Mouse (Mus musculus): Measurements from ENCODE around the gene Vasp. TPM values are rescaled to one million over a fixed set of nuclear protein-coding genes. Genes with fewer than 3 reads are reported as not detected.

Gene Vasp
- polyA plus RNA-seq, 1 experiment from 2014 or later: 32.7 TPM

DNA sequence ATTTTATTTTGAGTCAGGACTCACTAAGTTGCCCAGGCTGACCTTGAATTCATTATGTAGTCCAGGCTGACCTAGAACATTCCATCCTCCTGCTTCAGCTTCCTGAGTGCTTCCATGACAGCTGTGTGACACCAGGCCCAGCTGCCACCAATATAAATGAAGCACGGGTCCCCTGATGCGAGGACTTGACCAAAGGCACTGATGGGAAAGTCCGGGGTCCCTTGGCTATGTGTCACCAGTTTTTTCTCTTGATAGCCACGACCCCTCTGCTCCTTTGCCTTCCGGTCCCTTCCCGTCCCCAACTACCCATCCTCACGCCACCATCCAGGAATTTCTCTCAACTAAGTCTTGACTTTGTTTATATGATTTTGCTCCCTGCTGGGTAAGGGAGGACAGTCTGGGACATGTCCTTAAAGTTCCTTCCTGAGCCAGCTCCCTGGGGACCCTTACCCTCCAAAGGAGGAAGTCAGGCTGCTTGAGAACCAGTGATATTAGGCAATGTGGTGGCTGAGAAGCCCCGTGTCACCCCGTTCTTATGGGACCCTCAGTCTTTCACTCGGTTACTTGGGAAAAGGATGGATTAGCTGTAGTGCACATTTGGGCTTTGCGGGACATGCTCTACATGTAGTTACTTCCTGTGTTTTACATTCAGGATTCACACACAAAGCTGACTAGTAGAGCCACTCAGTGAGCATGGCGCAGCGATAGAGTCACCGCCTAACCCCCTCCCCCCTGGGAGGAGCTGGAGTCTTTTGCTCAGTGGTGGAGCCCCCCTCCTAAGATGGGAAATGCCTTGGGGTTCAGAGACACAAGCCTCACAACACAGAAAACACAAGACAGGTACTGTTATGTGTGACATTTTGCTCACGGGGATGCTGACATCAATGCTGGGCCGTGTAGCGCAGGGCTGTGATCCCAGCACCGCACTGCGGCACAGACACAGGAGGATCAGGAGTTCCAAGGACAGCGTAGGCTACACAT, 44.5 kb downstream of the Vasp start:
- ATAC-seq: peak; percentile 16
- 23% methylated on average over 20 of the region's 20 CpGs for WGBS

DNA sequence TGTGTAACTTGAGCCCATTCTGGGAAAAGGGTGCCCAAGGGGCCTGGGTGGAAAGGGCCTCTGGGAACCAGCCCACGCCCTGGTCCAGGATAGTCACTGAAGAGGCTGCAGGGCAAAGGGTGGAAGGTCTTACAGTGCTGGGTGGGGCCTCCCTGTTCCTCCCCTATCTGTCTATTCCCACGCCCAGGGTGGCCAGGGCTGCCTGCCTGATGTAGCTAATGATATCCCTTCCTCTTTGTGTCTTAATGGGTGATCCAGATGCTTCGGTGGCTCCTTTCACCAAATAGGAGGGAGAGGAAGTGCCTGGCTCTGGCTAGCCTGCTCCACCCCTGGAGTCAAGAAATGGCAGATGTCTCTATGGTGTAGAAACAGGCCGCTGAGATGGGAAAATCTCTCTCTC, 46.7 kb downstream of the Vasp start:
- WGBS: 87% methylated on average over 4 of the region's 4 CpGs
- H3K4me2 ChIP-seq: no peak overlapping the region
- ATAC-seq: no peak
- H3K27ac ChIP-seq: no peak overlapping the region
- no peaks in the 10 kb centered on the region for H3K9me3 ChIP-seq (replicated peaks)
- no peaks in the 10 kb centered on the region for H3K27me3 ChIP-seq
- no peak overlapping the region for H3K9ac ChIP-seq
- peaks cover 20% of the 10 kb centered on the region for H3K4me1 ChIP-seq
- H3K4me3 ChIP-seq: no peak overlapping the region
- H3K36me3 ChIP-seq (ENCODE audit: poor library complexity, severe bottlenecking): peaks cover 13% of the 10 kb centered on the region

More for the DNA sequence above, 44.5 kb downstream of the Vasp start:
- Histone ChIP-seq H3K4me1 (peaks cover 27% of the 10 kb centered on the region), H3K36me3 (ENCODE audit: poor library complexity, severe bottlenecking) (peaks cover 20% of the 10 kb centered on the region), H3K4me3 (peak overlapping the region; percentile 64), H3K4me2 (peak overlapping the region; percentile 83), H3K27ac (peak overlapping the region; percentile 100), H3K27me3 (no peaks in the 10 kb centered on the region), H3K9me3 (replicated peaks) (no peaks in the 10 kb centered on the region), H3K9ac (peak overlapping the region; percentile 77)

DNA sequence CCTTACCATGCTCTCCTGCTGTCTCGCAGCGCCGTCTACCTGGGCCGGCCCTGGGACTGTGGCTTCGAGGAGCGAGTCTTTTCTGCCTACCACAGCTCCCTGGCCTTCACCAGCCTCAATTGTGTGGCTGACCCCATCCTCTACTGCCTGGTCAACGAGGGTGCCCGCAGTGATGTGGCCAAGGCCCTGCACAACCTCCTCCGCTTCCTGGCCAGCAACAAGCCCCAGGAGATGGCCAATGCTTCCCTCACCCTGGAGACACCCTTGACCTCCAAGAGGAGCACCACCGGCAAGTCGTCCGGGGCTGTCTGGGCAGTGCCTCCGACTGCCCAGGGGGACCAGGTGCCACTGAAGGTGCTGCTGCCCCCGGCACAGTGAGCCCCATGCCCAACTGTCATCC, 48.7 kb downstream of the Vasp start:
- ATAC-seq: no peak
- Histone ChIP-seq H3K4me1 (peaks cover 11% of the 10 kb centered on the region), H3K9ac (no peak overlapping the region), H3K4me3 (no peak overlapping the region), H3K9me3 (replicated peaks) (no peaks in the 10 kb centered on the region), H3K27ac (no peak overlapping the region), H3K4me2 (no peak overlapping the region), H3K27me3 (no peaks in the 10 kb centered on the region), H3K36me3 (ENCODE audit: poor library complexity, severe bottlenecking) (peaks cover 13% of the 10 kb centered on the region)
- WGBS: 93% methylated on average over 14 of the region's 14 CpGs

DNA sequence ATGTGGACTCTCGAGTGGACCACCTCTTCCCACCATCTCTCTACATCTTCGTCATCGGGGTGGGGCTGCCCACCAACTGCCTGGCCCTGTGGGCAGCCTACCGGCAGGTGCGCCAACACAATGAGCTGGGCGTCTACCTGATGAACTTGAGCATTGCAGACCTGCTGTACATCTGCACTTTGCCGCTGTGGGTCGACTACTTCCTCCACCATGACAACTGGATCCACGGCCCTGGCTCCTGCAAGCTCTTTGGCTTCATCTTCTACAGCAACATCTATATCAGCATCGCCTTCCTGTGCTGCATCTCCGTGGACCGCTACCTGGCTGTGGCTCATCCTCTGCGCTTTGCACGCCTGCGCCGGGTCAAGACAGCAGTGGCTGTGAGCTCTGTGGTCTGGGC, 49.4 kb downstream of the Vasp start:
- H3K4me3 ChIP-seq: no peak overlapping the region
- H3K27me3 ChIP-seq: no peaks in the 10 kb centered on the region
- WGBS: 95% methylated on average over 16 of the region's 16 CpGs
- no peak overlapping the region for H3K4me2 ChIP-seq
- no peak for ATAC-seq
- peaks cover 7% of the 10 kb centered on the region for H3K4me1 ChIP-seq
- no peaks in the 10 kb centered on the region for H3K9me3 ChIP-seq (replicated peaks)
- peaks cover 13% of the 10 kb centered on the region for H3K36me3 ChIP-seq (ENCODE audit: poor library complexity, severe bottlenecking)
- H3K27ac ChIP-seq: no peak overlapping the region
- no peak overlapping the region for H3K9ac ChIP-seq

DNA sequence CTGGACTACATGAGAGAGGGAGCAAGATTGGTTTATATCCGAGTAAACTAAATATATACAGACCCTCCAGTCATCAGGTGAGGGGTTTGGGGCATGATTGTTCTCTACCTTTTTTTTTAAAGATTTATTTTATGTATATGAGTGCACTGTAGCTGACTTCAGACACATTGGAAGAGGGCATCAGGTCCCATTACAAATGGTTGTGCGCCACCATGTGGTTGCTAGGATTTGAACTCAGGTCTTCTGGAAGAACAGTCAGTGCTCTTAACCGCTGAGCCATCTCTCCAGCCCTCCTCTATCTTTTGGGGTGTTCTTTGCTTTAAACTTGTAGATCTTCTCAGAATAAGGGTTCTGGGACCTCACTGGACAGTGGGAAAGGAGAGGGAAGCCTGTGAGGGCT, 51.6 kb downstream of the Vasp start:
- H3K27me3 ChIP-seq: no peaks in the 10 kb centered on the region
- H3K4me2 ChIP-seq: no peak overlapping the region
- ATAC-seq: no peak
- no peak overlapping the region for H3K4me3 ChIP-seq
- H3K9ac ChIP-seq: no peak overlapping the region
- H3K36me3 ChIP-seq (ENCODE audit: poor library complexity, severe bottlenecking): peaks cover 4% of the 10 kb centered on the region
- H3K4me1 ChIP-seq: no peaks in the 10 kb centered on the region
- no peaks in the 10 kb centered on the region for H3K9me3 ChIP-seq (replicated peaks)
- 67% methylated on average over 3 of the region's 3 CpGs for WGBS
- no peak overlapping the region for H3K27ac ChIP-seq

DNA sequence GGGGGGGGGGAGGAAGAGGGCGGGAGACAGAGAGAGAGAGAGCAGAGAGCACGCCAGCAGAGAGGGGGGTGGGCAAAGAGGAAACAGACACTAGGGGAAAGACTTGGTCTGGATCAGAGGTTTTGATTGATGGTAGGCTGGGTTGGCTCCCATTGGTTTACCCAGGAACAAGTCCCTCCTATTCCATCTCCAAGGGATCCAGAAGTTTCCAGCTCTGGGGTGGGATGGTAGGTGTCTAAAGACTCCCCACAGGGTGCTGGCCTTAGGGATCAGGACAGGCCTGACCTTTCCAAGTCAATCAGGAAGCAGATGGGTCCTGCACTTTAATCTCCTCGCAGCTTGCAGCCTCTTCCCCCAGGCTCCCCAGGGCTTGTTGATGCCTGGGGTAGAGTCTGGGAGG, 53.7 kb downstream of the Vasp start:
- H3K4me1 ChIP-seq: no peaks in the 10 kb centered on the region
- H3K36me3 ChIP-seq (ENCODE audit: poor library complexity, severe bottlenecking): peaks cover 4% of the 10 kb centered on the region
- no peak overlapping the region for H3K9ac ChIP-seq
- peaks cover 8% of the 10 kb centered on the region; the same call in 1 of the 2 replicates for H3K27me3 ChIP-seq
- ATAC-seq: no peak
- 7% methylated on average over 1 of the region's 3 CpGs for WGBS
- H3K9me3 ChIP-seq (replicated peaks): no peaks in the 10 kb centered on the region
- H3K4me3 ChIP-seq: no peak overlapping the region
- H3K27ac ChIP-seq: no peak overlapping the region
- H3K4me2 ChIP-seq: no peak overlapping the region

GRCm38 (mm10) chr7:19217492-19217891, 54.1 kb downstream of the Vasp start:
- H3K4me3 ChIP-seq: no peak overlapping the region
- H3K4me1 ChIP-seq: 0 out of 2 replicates have a peak, but pooled peaks cover 1% of the 10 kb centered on the region
- H3K27ac ChIP-seq: no peak overlapping the region
- ATAC-seq: no peak
- H3K9ac ChIP-seq: no peak overlapping the region
- peaks cover 11% of the 10 kb centered on the region; the same call in 1 of the 2 replicates for H3K27me3 ChIP-seq
- no peak overlapping the region for H3K4me2 ChIP-seq
- H3K9me3 ChIP-seq (replicated peaks): no peaks in the 10 kb centered on the region
- H3K36me3 ChIP-seq (ENCODE audit: poor library complexity, severe bottlenecking): peaks cover 4% of the 10 kb centered on the region
- WGBS: 73% methylated on average over 5 of the region's 5 CpGs

DNA sequence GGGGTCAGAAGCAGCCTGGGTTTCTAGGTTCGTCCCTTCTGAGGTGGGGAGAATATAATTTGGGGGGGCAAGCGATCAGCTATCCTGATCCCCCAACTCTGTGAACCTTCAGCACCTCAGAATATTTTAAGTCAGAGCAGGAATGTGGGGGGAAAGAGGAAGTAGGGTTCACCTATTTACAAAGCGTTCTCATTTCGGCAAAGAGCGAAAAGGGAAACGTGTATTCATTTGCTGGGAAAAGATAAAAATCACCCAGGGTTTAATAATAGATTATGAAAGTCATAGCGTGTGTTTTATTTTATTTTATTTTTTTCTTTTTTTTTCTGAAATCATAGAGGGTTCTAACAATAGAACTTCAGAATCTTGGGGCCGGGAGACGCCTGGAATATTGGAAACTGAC, 56.7 kb downstream of the Vasp start:
- peaks cover 9% of the 10 kb centered on the region for H3K4me1 ChIP-seq
- no peak overlapping the region for H3K27ac ChIP-seq
- no peak overlapping the region for H3K4me3 ChIP-seq
- no peak overlapping the region for H3K9ac ChIP-seq
- WGBS: 73% methylated on average over 9 of the region's 9 CpGs
- peaks cover 2% of the 10 kb centered on the region; the same call in 1 of the 2 replicates for H3K9me3 ChIP-seq (replicated peaks)
- peaks cover 25% of the 10 kb centered on the region for H3K27me3 ChIP-seq
- no peaks in the 10 kb centered on the region for H3K36me3 ChIP-seq (ENCODE audit: poor library complexity, severe bottlenecking)
- no peak for ATAC-seq
- no peak overlapping the region for H3K4me2 ChIP-seq

DNA sequence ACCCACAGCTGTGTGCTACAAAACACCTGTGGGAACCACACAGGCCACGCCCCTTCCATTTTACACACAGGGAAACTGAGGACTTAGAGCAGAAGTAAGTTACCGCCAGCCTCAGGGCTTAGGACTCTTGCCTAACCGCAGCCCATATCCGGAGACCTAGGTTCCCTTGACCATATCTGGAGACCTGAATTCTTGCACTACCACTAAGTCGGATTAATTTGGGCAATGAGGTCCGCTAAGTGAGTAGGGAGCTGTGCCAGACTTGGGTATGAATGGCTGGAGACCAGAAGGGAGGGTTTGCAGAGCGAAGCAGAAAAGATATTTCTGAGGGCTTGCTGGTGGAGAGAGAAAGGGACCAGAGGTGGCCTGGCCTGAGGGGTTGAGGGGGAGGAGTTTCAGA, 57.2 kb downstream of the Vasp start:
- H3K4me2 ChIP-seq: no peak overlapping the region

DNA sequence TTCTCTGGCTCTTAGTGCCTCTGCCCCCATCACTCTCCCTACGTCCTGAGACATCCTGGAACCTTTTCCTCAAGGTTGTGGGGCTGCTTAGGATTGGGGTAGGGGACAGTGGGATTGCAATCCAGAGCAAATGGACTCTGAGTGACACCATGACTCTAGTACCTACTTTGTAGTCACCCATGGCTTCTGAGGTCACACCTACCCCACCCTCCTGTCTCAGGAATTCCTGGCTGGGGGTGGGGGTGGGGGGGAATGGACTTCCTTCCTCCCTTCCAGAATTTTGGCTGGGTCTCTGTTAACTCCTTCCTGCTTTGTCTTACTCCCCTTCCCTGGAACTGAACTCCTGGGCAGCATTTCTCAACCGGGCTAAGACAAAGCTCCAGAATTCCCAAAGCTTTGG, 58.2 kb downstream of the Vasp start:
- Histone ChIP-seq H3K9ac (no peak overlapping the region), H3K36me3 (ENCODE audit: poor library complexity, severe bottlenecking) (no peaks in the 10 kb centered on the region), H3K27ac (no peak overlapping the region), H3K9me3 (replicated peaks) (peaks cover 4% of the 10 kb centered on the region; the same call in 1 of the 2 replicates), H3K4me1 (peaks cover 9% of the 10 kb centered on the region), H3K4me3 (no peak overlapping the region), H3K4me2 (no peak overlapping the region), H3K27me3 (peaks cover 25% of the 10 kb centered on the region)
- ATAC-seq: no peak
- 68% methylated on average over 2 of the region's 2 CpGs for WGBS

More for the DNA sequence above, 57.2 kb downstream of the Vasp start:
- H3K27ac ChIP-seq: no peak overlapping the region
- H3K9me3 ChIP-seq (replicated peaks): peaks cover 4% of the 10 kb centered on the region; the same call in 1 of the 2 replicates
- no peak overlapping the region for H3K4me3 ChIP-seq
- H3K27me3 ChIP-seq: peaks cover 25% of the 10 kb centered on the region
- ATAC-seq: no peak
- H3K9ac ChIP-seq: no peak overlapping the region
- H3K36me3 ChIP-seq (ENCODE audit: poor library complexity, severe bottlenecking): no peaks in the 10 kb centered on the region
- H3K4me1 ChIP-seq: peaks cover 9% of the 10 kb centered on the region
- WGBS: 70% methylated on average over 7 of the region's 7 CpGs

- 1% methylated on average over 29 of the region's 30 CpGs for WGBS
- Histone ChIP-seq H3K27ac (no peak within 1 kb of the TSS), H3K4me1 (peaks cover 9% of the 10 kb centered on the region), H3K4me2 (peak within 1 kb of the TSS; percentile 79), H3K4me3 (peak within 1 kb of the TSS; percentile 47), H3K9ac (peak within 1 kb of the TSS; percentile 63), H3K27me3 (peaks cover 25% of the 10 kb centered on the region), H3K9me3 (replicated peaks) (peaks cover 4% of the 10 kb centered on the region; the same call in 1 of the 2 replicates), H3K36me3 (ENCODE audit: poor library complexity, severe bottlenecking) (no peaks in the 10 kb centered on the region)
- ATAC-seq: peak; percentile 68
Measured at GRCm38 (mm10) chr7:19211996-19212755, 59.4 kb downstream of the Vasp start, which contains the start of gene Gpr4. Gene Gpr4, plus strand, starts transcription at chr7:19212538.

Data from forebrain, embryonic 13.5 days (tissue).